Mouse (Mus musculus): Measurements from ENCODE around the gene Gpr150. TPM values are rescaled to one million over a fixed set of nuclear protein-coding genes. Genes with fewer than 3 reads are reported as not detected.
A peak's percentile ranks its signal among the peaks of the same experiment; 100 is the strongest.

Gene Gpr150
- not detected in 2 replicates for total RNA-seq (2021)
- long read RNA-seq, experiment 1: 0 reads
- long read RNA-seq, experiment 2: 0 reads

DNA sequence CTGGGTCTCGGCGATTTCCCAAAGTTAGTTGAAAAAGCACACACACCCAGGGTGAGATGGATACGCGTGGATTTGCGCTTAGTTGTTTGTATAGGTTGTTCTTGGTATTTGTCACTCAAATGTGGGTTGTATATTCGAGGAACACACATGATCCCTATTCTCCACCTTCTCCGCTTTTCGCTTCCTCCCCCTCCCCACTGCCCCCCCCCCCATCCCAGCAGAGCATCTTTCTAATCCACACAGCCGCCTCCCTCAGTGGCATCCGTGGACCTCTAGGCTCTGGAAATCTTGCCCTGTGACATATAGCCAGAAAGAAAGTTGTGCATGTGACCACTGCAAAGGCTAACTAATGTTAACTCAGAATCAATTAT lies at the start of gene Gpr150:
TSS of gene Gpr150 (minus strand) at position 101 of the 371 bp plus-strand sequence.
- DNase-seq: no peak

DNA sequence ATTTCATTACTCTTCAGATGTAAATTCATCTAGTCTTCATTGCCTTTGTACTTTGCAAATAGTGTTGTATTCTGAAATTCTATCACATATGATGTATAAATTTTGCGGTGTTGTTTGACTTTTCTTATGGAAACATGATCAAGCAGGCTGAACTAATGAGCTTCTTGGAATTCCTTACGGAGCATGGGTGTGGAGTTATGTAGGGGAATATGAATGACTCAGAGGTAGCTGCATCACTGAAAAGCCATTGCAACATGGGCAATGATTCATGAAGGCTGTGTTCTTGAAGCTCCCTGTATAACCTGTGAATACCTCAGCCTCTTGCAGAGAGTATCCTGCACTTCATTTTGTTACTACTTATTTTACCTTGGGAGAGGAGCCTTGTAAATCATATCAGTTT lies 45.2 kb upstream of the Gpr150 start:
- DNase-seq: peak; percentile 26

DNA sequence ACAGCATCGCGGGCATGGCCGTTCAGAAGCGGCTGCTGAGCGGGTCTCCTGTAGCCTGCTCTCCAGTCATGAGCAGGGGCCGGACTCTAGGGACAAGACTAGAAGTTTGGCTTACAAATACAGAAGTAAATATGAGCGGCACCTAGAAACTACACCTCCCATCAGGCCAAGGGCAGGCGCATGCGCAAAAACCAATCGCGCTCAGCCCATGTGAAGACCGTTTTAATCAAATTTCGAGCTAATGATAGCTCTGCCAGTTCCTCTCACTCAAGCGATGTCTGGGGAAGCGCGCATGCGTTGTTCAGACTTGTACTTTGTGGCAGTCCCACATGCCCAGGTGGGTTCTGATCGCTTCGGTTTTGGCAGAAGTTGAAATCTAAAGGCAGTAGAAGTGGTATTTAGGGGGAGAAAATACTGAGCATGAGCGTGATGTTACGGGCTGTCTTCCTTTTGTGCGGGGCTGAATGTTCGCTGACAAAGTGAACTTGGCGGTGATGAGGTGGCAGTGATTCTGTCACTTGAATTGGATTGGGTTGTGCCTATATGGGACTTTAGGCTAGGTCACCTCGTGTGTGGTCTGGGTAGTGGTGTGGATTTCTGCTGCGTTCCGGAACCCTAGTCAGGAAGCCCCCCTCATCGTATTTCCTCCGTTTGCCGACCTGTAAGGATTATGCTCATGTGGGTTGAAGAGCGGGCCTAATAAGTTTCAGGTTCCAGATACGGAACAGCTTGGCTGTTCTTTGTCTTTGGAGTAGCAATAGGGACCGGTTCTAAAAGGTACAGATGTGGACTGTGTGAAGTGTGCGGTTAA lies 41.9 kb upstream of the Gpr150 start, which contains the start of the genes Arsk and Ttc37:
TSS of gene Arsk (minus strand) at position 168 of the 811 bp plus-strand sequence.
TSS of gene Ttc37 (plus strand) at position 242 of the 811 bp plus-strand sequence.
- DNase-seq: peak; percentile 97

DNA sequence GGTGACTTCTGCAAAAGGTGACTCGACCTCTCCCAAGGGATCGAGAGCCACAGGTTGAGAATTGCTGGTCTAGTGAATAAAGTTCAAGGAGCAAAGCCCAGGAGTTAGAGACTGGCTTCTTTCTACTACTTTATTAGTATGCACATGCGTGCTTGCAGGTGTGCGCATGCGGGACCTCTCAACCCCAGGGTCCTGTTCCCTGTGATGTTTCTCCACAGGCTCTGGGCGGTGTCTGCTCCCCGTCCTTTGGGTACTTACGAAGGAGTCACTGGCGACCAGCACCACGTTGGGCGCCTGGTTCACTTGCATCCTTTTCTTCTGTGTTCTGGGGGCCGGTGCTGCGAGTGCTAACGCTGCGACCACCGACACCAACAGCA lies 41.3 kb upstream of the Gpr150 start:
- DNase-seq: peak; percentile 57

DNA sequence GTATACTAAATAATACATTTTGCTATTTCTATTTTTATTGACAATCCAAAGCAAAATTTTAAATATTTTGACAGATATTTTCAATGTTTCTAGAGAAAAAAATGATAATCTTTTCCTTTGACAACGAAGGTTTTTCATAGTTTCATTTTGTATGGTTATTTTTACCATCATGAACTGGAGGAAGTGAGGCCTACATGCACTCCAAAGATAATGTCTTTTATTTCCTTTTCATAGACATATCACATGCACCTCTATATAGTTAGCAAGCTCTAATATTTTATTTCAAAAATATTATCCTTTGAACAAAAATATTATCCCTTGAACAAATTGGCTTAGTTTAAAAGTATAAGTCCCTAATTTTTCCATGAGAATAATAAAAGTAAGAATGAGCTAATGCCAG lies 17.5 kb upstream of the Gpr150 start:
- DNase-seq: no peak

DNA sequence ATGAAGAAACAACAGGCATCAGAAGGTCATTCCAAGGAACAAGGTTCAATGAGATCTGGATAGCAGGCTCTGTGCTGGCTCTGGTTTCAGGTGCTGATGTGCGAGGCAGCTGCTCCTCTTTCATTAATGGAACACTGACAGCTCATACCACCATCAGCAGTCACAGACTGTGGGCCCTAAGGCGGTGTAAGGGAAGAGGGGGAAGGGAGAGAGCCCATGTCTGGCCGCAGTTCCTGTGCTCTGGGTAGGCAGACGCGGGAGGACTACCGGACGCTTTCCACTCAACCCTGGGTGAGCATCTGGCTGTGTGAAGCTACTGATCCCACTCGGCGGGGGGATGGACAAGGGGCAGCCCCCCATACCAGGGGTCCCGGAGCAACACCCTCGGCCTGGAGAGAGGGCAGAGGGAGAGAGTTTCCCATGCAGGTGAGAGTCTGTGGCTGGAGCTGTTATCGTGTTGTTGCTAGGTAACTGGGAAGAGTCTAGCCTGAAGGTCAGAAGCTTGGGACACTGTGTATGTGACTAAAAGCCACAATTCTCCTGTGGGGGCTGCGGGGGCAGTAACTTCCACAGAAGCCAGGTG lies 7.7 kb upstream of the Gpr150 start:
- DNase-seq: peak; percentile 7

DNA sequence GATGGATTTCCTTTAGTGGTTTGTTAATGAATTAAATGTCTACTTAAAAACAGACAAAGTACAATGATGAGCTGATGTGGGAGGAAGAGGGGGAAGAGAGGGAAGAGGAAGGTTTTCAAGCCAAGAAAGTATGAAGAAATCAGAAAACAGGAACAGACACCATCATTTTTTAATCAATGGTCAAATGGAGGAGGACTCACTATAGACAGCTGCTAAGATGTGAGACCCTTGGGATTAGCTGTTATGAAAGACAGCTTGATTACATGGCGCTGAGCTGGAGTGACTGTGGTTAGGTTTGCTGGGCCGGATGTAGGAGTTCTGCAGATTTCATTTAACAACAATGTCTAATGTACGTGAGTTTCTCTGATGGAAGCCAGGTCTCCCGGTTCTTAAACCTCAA lies 6.8 kb upstream of the Gpr150 start:
- DNase-seq: no peak

DNA sequence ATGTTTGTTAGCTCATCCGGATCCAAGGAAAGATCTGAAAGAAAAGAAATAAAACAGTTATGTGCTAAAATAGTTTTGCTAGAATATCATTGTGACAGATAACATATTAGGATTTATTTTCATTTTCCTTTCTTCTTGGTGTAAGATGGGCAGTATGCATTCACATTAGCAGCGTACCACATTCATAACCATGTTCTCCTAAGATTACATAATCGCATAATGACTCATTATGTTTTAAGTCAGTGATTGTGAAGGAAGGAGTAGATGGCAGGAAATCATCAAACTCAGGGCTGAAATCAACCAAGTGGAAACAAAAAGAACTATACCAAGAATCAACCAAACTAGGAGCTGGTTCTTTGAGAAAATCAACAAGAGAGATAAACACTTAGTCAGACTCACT lies 5.8 kb upstream of the Gpr150 start:
- no peak for DNase-seq

DNA sequence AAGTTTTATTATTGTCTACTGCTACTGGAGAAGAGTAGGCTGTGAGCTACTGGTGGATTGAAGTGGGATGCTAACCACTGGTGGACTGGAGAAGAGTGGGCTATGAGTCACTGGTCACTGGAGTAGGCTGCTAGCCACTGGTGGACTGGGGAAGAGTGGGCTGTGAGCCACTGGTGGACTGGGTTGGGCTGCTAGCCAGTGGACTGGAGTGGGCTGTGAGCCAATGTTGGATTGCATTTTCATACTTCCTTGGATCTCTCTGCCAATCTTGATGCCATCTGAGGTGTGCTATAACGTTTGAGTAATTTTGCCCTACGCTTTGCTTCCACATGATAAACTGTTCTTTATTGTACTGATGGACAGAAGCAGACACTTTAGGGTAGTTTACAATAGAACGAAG lies 5.3 kb upstream of the Gpr150 start:
- DNase-seq: no peak

DNA sequence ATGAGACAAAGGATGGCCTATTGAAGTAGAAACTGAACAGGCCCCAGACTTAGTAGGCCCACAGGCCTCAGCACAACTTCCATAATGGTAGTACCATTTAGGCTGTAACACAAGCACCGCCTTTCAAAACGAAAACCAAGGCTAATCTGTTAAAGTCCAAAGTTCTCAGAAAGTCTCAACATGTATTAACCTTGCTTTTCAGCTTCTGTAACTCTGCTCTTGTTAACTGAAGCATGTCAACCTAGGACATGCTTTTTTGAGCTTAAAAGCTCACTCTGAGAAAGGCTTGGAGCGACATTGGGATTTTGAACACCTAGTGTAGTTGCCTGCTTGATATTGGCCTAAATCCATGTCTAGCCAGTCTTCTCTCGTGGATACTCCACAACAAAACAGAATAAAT lies 2.8 kb upstream of the Gpr150 start:
- DNase-seq: no peak

DNA sequence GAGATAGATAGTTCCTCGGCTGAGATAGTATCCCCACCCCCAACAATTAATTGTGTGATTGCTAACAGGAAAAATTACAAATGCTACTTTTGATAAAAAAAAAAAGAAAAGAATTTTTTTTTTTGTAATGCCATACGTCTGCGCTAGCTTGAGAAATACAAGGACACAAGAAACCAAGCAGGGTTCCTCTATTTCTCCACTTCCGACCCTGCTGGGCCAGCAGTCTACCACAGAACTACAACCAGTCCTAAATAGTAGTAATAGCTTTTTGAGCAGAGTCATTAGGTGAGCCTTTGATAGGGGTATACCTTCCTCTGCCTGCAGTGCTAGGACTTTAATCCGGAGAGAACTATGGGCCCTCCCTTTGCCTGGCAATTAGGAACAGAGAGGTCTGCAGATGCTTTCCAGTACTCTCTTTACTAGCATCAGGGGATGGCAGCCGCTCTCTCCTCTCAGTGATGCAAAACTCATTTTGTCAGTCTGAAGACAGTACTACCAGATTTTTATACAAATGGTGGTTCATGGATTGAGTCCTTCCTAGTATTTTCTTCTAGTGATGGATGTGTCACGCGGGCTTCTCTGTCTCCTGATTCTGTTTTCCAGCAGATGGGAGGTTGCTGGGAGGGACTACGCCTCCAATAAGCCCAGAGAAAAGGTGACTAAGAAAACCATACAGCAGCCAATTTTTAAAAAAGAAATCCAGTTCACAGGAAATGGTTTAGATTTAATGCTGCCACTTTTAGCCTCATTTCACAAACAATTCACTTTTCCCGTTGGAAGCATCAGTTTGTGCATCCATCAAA lies 672 bp upstream of the Gpr150 start:
- no peak for DNase-seq

DNA sequence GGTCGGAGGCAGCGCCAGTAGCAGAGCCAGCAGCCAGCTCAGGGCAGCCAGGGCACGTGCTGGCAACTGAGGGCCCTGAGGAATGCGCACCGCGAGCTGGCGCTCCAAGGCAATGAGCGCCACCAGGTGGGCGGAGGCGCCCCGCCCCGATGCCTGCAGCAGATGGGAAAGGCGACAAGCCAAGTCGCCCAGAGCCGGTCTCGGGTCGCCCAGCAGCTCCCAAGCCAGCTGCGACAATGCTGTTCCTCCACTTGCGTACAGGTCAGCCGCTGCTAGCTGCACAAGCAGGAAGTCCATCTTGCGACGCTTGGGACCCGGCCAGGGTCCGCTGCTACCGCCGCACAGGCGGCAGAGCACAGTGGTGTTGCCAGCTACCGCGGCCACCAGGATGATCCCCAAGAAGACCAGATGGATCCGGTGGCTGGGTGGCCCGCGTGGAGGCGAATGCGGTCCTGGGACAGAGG lies 503 bp downstream of the Gpr150 start:
- peak; percentile 74 for DNase-seq

DNA sequence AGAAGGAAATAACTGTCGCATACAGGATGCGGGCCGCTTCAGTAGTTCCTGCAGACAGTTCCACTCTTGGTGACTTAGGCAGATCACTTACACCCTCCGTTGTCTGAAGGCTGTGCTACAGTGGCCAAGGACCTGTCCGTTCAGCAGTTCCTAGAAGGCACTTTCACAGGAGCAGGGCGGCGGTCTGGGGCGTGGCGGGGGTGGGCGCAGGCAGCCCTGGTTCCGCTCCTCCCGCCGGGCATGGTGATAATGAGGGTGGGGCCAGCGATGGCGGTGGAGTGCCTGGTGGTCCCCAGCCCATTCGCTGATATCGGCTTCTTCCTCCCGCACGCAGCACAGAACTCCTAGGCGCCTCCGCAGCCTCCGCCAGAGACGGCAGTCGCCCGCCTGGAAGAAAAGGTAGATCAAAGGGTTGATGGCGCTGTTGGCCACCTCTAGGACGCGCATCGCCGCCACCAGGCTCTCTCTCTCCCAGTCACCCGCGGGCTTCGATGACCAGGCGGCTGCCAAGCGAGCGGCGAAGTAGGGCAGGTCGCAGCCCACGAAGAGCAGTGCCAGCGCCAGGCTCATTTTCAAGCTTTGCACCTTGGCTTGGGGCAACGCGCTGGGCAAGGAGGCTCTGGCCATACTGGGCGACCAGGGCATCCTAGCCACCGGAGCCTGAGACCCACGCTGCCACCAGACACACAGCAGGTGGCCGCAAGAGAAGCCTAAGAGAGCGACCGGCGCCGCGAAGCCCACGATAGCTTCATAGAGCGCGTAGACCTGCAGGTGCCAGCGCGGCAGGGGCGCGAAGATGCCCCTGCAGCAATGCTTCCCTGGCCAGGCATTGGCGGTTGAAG lies 1.2 kb downstream of the Gpr150 start:
- peak; percentile 26 for DNase-seq

DNA sequence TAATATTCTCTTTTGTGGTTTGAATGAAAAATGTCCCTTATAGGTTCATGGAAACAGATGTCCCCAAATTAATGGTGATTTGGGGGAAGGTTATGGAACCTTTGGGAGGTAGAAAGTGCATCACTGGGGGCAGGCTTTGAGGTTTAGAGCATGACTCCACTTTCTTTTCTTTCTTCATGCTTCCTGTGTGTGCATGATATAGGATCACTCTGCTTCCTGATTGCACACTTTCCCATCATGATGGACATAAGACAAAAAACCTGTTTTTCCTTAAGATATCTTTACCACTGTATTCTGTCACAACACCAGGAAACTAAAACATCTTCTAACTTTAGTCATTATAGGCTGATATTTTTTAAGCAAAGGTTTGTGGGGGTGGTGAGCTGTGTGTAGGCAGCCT lies 11.8 kb downstream of the Gpr150 start:
- DNase-seq: no peak

DNA sequence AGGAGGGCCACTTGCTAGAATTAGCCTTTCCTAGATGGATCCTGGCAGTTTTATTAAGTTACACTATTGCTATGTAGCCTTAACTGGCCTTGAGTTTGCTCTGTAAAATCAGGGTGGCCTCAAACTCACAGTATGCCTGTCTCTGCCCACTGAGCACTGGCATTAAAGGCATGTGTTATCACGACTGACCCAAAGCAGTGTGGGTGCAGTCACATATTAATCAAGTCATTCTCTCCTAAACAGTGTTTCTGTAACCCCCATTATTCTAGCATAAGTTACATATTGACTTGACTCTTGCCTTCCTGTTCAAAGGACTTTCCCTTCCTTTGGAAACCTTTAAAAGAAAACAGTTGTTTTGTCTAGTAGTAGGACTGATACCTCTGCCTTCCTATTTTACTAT lies 14.3 kb downstream of the Gpr150 start:
- DNase-seq: no peak

DNA sequence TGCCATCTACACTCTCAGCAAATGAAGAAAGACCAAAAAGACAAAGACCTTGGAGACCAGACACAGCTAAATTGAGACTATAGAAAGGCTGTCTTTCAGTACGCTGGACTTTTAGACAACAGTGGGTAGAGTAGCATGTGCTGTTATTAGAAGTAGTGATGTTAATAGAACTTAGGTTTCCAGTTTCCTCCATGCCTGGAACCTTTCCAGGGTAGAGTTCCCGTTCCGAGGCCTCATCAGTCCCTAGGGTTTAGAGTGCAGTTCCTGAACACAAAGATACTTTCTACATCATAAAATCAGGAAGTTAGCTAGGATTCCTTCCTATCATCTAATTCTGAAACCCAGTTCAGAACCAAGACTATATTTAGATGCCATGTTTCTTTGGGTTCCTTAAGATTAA lies 32.2 kb downstream of the Gpr150 start:
- peak; percentile 15 for DNase-seq

DNA sequence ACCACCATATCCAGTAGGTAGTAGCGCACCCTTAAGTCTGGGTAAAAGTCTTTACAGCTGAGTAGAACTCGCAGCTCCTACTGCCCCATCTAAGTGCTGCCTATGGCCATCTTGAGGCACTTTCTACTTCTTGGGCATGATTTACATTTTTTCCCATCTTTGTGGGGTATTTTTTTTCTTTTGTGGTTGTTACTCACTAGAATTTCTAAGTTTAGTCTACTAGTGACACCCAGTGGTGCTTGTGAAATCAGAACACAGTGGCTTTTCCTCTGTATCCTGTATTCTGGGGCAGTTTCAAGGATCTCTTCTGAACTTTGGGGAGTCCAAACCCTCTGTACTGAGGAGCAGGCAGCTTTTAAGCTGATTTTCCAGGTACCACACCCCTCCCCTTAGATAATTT lies 35.0 kb downstream of the Gpr150 start:
- no peak for DNase-seq

DNA sequence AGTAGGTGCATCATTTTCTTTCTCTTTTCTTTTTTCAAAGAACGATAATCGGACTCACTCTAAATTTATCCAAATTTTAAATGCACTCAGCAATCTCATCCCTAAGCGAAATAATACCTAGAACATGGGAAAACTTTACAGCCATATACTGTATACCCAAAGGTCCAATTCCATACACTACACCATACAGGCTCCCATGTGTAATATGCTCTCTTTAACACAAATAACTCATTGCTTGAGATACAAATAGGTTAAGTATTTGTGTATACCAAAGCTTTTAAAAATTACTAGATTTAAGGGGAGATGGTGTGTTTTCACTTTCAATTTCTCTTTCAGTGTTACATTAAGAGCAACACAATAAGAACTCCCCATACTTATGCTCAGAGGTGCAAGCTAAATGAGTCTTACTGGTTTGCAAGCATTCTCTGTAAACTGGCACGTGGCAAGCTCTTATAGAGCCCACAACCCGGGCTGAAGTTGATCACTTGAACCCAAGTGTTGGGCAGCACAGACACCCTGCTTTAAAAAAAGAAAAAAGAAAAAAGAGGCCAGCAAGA lies 37.9 kb downstream of the Gpr150 start:
- DNase-seq: peak; percentile 11

DNA sequence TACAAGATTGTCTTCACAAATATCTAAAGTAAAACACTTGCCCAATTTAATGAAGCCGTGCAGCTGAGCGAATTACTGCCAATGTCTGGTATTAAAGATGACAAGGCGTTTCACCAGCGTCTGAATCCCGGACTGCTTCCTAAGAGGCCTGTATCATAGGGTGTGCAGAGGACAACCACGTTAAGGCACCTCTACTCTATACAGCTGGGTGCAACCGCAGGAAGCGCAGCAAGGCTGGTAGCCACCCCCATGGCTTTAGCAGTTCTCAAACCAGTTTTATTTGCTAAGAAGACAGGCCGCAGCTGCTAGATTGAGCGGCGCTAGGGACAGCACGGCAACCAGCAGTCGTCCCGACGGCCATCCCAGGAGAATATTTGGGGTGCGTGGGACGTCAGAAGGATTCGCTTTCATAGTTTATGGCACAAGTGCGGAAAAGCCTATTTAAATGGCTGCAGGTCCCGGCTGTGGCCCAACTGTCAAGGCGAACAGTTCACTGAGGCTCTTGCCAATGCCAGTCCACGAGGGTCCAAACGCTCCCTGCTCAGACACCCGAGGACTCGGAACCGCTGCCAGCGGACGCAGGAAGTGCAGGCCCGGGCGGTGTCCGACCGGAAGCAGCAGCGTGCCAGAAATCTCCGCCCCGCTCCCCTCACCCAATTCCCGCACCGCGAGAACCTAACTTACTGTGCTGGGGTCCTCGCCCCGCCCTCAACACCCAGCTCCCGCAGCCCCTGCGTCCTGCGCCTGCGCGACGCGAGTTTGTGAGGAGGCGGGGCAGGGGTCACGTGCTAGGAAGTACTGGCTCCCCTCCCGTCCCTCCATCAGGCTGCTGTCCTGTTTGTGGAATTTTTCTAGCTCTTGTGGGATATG lies 38.6 kb downstream of the Gpr150 start, which contains the start of gene Rfesd:
TSS of gene Rfesd (minus strand) at position 746 of the 870 bp plus-strand sequence.
- peak; percentile 99 for DNase-seq

DNA sequence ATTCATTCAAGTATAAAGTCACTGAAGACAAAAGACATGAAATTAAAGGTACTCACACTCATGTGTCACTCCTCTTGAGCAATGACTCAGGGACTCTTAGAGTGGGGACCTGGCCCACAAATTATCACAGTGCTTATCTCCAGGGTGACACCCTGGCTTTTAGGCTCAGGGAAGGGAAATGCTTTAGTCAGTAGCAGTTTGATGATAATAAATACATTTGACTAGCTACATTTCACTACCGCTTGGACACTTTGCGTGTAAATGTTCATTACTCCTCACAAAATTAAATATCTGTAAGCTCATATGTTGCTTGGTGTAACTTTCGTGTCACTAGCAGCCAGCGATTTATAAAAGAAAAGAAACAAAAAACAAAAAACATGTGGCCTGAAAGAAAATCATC lies 39.3 kb downstream of the Gpr150 start:
- peak; percentile 6 for DNase-seq

DNA sequence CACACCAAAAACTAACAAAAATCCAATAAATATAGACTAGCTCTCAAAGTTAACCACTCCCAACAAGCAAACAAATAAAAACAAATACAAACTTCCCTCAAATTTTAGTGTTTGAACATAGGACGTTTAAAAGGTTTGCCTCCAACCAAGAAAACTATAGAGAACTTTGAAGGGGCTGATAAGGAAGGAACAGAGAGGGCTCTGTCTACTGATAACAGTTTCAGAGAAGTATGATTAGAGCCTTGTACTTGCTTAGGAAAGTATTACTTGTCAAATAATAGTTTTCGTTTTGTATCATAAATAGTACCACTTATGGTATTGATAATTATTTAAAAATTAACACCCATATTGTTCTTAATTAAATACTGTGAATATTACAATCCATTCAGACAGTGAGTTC lies 42.3 kb downstream of the Gpr150 start:
- no peak for DNase-seq
